Mouse (Mus musculus) stomach, postnatal 0 days (tissue): Measurements from ENCODE around the gene Cep162.

Experiments
- CTCF ChIP-seq: IDR thresholded peaks from 2 replicates; pipeline ENCODE4 v1.5.1; 2016; ENCODE audit warnings: antibody characterized with exemption, low read depth, mild to moderate bottlenecking, moderate library complexity
- EP300 ChIP-seq: optimal IDR thresholded peaks from 2 replicates; pipeline ENCODE3; 2016; ENCODE audit warnings: antibody characterized with exemption

DNA sequence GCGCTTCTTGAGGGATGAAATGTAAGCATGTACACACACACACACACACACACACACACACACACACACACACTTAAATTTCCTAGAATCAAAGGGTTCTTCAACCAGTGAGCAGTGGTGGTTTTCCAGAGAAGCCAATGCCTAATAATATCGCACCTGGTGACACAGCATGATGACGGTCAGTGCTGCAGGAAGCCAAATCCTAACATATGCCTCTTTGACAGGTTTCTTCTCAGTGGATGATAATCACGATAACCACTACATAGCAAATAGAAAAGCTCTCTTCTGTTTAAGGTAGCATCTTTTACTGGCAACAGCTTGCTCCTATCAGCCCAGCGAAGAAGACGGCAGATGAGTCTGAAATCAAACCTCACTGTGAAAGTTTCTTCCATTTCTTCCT lies 57.3 kb downstream of the Cep162 start:
- no peak for TF ChIP-seq CTCF
- no peak for TF ChIP-seq EP300
